Mouse (Mus musculus) spleen, adult 2 months (tissue): ENCODE measurements around the gene Mesd. TPM values are rescaled to one million over a fixed set of nuclear protein-coding genes. Genes with fewer than 3 reads are reported as not detected.

Experiments
- DNase-seq, 2 experiments: peaks; one replicate each; pipeline versions ENCODE4 v3.0.0 to v3.0.0-alpha.2; 2012 to 2021; ENCODE audit warnings: low spot score in 2 of 2, low read depth in 1 of 2
- H3K27ac ChIP-seq: fragments of 200-500 bp; 2 replicates; pipeline ENCODE4 v1.5.1; 2012; ENCODE audit warnings: low read length, inconsistent platforms; ENCODE audit not compliant: insufficient read depth
- H3K27me3 ChIP-seq: fragments of 200-500 bp; 2 replicates; pipeline ENCODE4 v1.6.1; 2012; ENCODE audit warnings: mild to moderate bottlenecking, moderate library complexity, low read length, inconsistent platforms; ENCODE audit not compliant: control insufficient read depth, insufficient read depth
- H3K36me3 ChIP-seq: fragments of 200-500 bp; 2 replicates; pipeline ENCODE4 v1.6.1; 2012; ENCODE audit warnings: mild to moderate bottlenecking, low read length, inconsistent platforms; ENCODE audit not compliant: control insufficient read depth, insufficient read depth
- H3K4me1 ChIP-seq: fragments of 200-500 bp; 2 replicates; pipeline ENCODE4 v1.6.1; 2011; ENCODE audit warnings: inconsistent platforms; ENCODE audit not compliant: control insufficient read depth, insufficient read depth, insufficient read length
- H3K4me3 ChIP-seq: fragments of 200-500 bp; 2 replicates; pipeline ENCODE4 v1.5.1; 2011; ENCODE audit warnings: mild to moderate bottlenecking, inconsistent platforms; ENCODE audit not compliant: insufficient read depth, insufficient read length; ENCODE audit errors: extremely low read depth
- CTCF ChIP-seq: fragments of 200-500 bp; IDR thresholded peaks from 2 replicates; pipeline ENCODE4 v1.5.1; 2011; ENCODE audit warnings: mild to moderate bottlenecking, inconsistent platforms; ENCODE audit not compliant: insufficient read depth, insufficient read length, insufficient replicate concordance; ENCODE audit errors: extremely low read depth
- POLR2A ChIP-seq: fragments of 200-500 bp; IDR thresholded peaks from 2 replicates; pipeline ENCODE4 v1.6.1; 2011; ENCODE audit warnings: low read depth, low read length, inconsistent platforms
- WGBS: fragments of 180-500 bp; shearing (Covaris S2); methylation state at CpG from one replicate; pipeline ENCODE4 v1.1.7; 2018; 5-methylcytosine and 5-hydroxymethylcytosine counted together
- polyA plus RNA-seq: library from polyadenylated mRNA; depleted of rRNA; stranded (reverse); fragments of >200 nt; gene quantifications from 2 replicates; pipeline ENCODE4 v1.2.3, GENCODE M21; 2012

The Mesd gene
- polyA plus RNA-seq, 1 experiment, result 6.2 TPM

DNA sequence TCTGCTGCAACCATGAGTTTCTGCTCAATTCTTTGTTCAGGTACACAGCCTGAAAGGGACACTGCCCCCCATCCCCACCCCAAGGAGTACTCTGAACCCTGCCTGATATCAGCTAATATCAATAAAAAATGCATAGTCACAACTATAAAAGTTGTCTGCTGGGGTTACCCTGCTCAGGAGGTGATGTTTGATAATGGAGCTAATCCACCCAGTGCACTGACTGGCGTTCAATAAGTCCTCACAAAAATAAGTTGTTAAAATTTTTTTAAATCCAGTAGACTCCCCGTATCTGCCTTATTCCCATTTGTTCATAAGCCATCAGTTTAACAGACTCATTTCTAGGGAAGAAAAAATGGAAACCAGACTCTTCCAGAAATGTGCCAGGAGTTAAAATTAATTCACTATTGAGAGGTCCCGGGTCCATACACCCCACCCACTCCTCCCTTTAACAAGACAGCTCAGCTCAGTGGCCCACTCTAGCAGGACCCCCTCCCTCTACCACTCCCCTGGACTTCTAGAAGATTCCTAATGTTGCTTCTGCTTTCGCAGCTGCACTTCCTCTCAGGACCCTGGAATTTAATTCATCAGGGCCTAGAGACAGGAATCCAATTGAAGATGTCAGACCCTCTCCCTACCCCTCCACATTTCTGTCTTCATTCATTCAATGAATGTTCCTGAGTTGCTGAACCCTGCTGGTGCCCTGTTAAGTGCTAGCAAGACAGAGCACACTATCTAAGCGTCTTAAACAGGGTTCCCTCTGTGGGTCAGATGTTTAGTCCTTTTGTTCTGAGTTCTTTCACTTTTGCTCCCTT is 32.5 kb upstream of the Mesd start:
- Histone ChIP-seq H3K4me3 (no peak overlapping the region), H3K27me3 (no peaks in the 10 kb centered on the region), H3K36me3 (no peaks in the 10 kb centered on the region), H3K4me1 (peaks cover 9% of the 10 kb centered on the region; the same call in 1 of the 2 replicates), H3K27ac (no peak overlapping the region)
- TF ChIP-seq POLR2A (no peak), CTCF (no peak)
- no peak for DNase-seq
- 70% methylated on average over 5 of the region's 5 CpGs for WGBS

DNA sequence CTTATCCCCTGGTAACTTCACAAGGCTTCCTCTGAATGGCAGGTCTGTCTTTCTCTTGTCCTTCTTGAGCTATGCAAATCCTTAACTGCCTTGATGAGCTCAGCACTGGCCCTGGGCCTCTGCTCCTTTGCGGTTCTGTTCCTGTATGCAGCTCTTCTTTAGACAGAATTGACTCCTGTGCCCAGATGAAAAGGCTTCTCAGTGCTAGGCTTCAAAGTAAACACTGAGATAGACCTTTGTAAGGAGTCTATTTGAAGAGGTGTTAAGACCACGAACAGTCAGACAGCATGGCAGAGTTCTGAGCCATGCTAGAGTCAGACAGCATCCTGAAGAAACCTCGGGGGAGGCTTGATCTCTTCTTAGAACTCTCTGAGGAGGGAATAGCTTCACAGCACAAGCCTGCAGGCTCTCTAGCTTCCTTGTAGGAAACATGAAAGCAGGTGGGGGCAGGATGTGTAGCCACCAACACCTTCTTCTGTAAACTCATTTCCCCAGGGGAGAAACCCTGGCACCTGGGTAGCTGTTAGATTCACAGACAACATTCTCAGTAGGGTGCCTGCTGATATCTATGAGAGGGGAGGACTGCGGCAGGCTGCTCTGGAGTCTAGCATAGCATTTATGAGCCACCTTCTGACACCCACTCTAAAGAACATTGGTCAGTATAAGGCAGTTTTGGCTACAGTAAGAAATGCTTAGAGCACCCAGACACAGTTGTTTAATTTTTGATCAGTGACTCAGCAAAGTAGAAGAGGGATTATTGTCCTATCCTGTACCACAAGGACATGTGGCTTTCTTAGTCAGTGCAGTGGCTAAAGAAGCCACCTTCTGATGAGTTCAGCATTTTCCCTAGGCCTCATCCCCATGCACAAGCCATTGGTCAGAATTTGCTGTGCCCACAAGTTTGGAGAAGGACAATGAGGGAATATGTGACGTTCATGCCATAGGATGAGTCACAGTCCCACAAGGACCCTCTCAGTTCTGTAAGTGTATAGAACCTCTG is 31.6 kb upstream of the Mesd start:
- H3K36me3 ChIP-seq, result no peaks in the 10 kb centered on the region
- H3K27me3 ChIP-seq, result no peaks in the 10 kb centered on the region
- WGBS, result 35% methylated on average over 5 of the region's 5 CpGs
- TF ChIP-seq CTCF (no peak), POLR2A (no peak)
- no peak for DNase-seq
- H3K4me3 ChIP-seq, result no peak overlapping the region
- no peak overlapping the region for H3K27ac ChIP-seq
- peaks cover 9% of the 10 kb centered on the region; the same call in 1 of the 2 replicates for H3K4me1 ChIP-seq

DNA sequence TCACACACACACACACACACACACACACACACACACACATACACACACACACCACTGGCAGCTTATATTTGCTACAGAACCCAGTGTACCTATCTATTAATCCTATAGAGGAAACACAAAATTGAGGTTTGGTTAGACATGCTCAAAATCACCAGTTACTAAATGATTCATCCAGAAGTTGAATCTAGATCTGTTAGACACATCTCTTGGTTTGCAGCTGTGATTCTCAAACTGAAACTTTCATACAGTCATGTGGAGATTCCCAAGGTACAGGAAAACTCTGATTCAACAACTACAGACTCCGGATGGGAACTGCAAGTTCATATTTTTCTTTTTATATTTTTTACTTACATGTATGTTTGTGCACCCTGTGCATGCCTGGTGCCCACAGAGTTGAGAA is 29.1 kb upstream of the Mesd start:
- TF ChIP-seq CTCF (no peak), POLR2A (no peak)
- H3K27me3 ChIP-seq, result no peaks in the 10 kb centered on the region
- no peak overlapping the region for H3K27ac ChIP-seq
- peaks cover 9% of the 10 kb centered on the region; the same call in 1 of the 2 replicates for H3K4me1 ChIP-seq
- no peaks in the 10 kb centered on the region for H3K36me3 ChIP-seq
- WGBS, result 80% methylated on average over 1 of the region's 1 CpGs
- H3K4me3 ChIP-seq, result no peak overlapping the region
- no peak for DNase-seq

DNA sequence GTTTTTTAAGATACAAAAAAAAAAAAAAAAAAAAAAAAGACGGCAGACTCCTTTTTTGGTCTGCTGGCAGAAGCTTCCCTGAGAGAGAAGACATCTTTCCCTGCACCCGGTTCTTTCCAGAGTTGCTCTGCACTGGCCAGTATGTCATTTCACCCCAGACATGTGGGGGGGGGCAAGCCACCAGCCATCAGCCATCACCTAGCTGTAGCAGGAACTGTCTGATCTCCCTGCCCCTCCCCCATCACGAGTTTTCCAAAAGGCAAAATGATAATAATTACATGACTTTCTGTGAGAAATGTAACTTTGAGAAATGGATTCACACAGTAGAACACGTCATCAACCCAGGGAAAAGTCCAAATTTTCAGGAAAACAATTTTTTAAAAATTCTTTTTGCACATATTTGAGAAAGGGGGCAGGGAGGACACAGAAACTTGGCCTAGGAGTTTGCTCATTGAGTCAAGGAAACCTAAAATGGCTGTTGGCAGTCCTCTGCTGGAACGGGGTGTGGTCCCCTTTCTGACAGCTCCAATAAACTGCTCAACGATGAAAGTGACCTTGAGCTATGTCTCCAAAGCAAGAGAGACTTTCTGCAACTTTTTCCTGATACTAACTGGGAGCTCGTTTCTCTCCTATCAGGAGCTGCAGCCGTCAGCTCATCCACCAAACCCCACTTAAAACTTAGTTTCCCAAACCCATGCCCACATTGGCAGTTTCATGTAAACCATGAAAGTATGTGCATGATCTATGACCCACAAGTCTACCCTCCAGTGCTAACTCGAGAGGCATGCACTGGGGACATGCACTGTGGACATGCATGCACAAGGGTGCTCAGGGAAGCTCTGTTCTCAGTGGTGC is 27.7 kb upstream of the Mesd start:
- Histone ChIP-seq H3K27me3 (no peaks in the 10 kb centered on the region), H3K27ac (no peak overlapping the region), H3K4me1 (peaks cover 9% of the 10 kb centered on the region; the same call in 1 of the 2 replicates), H3K4me3 (no peak overlapping the region), H3K36me3 (no peaks in the 10 kb centered on the region)
- WGBS, result 81% methylated on average over 9 of the region's 9 CpGs
- no peak for TF ChIP-seq POLR2A
- TF ChIP-seq CTCF, result no peak
- DNase-seq, result no peak

DNA sequence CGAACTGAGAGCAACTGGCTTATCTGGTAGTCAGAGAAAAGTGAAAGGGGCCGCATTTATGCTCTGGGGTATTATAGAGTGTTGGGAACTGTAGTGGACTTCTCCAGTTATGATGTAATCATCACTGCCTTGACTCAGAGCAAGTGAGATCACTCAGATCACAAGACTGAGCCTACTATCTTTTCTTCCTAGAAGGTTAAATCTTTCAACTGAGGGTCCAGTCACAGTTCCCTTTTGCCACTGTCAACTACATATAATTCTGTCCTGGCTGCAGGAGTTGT is 27.1 kb upstream of the Mesd start:
- DNase-seq, result no peak
- H3K4me1 ChIP-seq, result peaks cover 6% of the 10 kb centered on the region; the same call in 1 of the 2 replicates
- no peaks in the 10 kb centered on the region for H3K27me3 ChIP-seq
- no peaks in the 10 kb centered on the region for H3K36me3 ChIP-seq
- 87% methylated on average over 2 of the region's 2 CpGs for WGBS
- TF ChIP-seq CTCF, result no peak
- no peak for TF ChIP-seq POLR2A
- H3K4me3 ChIP-seq, result no peak overlapping the region
- no peak overlapping the region for H3K27ac ChIP-seq

DNA sequence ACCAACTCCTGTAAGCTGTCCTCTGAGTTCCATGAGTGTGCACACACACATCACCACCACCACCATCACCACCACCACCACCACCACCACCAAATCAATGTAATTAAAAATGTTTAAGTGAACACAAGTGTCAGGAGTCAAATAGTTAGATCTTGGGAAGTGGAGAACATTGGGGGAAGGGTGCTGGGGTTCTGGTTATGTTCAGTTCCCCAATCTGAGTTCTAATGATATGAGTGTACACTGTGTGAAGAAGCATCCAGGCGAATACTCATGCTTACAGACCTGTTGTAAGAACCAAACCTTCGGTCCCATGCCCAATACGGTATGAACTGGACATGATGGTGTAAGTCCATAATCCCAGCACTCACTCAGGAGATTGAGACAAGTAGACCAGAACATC is 26.3 kb upstream of the Mesd start:
- Histone ChIP-seq H3K4me1 (peaks cover 2% of the 10 kb centered on the region; the same call in 1 of the 2 replicates), H3K27me3 (no peaks in the 10 kb centered on the region), H3K4me3 (no peak overlapping the region), H3K27ac (no peak overlapping the region), H3K36me3 (no peaks in the 10 kb centered on the region)
- TF ChIP-seq CTCF (no peak), POLR2A (no peak)
- WGBS, result 74% methylated on average over 3 of the region's 3 CpGs
- DNase-seq, result no peak
